Mouse (Mus musculus): Measurements from ENCODE around the gene Ripor3. TPM values are rescaled to one million over a fixed set of nuclear protein-coding genes. Genes with fewer than 3 reads are reported as not detected.
"Not testable (repeated sequence)": the region's sequence is repeated elsewhere in the genome, so short reads cannot be mapped to it uniquely, and the experiment has no call there.

Gene Ripor3
- polyA plus RNA-seq (2012; rRNA removed), result 5.3 and 6.7 TPM in 2 replicates

- DNase-seq (ENCODE audit: low read depth in 1 of 2, low spot score in 2 of 2), result peak; percentile 17 to 71
- WGBS, result 41% methylated on average over 9 of the region's 9 CpGs
- TF ChIP-seq CTCF (IDR thresholded peaks at IDR 0.05; ENCODE audit: extremely low read depth, insufficient read depth, insufficient read length, insufficient replicate concordance) (peak; percentile 83), POLR2A (IDR thresholded peaks at IDR 0.05; ENCODE audit: low read depth, low read length) (no peak)
- no peaks in the 10 kb centered on the region for H3K36me3 ChIP-seq (ENCODE audit: control insufficient read depth, insufficient read depth, low read length)
- H3K27ac ChIP-seq (ENCODE audit: insufficient read depth, low read length), result no peak within 1 kb of the TSS
- no peaks in the 10 kb centered on the region for H3K4me1 ChIP-seq (ENCODE audit: control insufficient read depth, insufficient read depth, insufficient read length)
- H3K27me3 ChIP-seq (ENCODE audit: control insufficient read depth, insufficient read depth, low read length), result no peaks in the 10 kb centered on the region
- no peak within 1 kb of the TSS for H3K4me3 ChIP-seq (ENCODE audit: extremely low read depth, insufficient read depth, insufficient read length)
Measured at GRCm38 (mm10) chr2:168009936-168010668, at the start of gene Ripor3. Ripor3 (minus strand) TSS chr2:168010618.

DNA sequence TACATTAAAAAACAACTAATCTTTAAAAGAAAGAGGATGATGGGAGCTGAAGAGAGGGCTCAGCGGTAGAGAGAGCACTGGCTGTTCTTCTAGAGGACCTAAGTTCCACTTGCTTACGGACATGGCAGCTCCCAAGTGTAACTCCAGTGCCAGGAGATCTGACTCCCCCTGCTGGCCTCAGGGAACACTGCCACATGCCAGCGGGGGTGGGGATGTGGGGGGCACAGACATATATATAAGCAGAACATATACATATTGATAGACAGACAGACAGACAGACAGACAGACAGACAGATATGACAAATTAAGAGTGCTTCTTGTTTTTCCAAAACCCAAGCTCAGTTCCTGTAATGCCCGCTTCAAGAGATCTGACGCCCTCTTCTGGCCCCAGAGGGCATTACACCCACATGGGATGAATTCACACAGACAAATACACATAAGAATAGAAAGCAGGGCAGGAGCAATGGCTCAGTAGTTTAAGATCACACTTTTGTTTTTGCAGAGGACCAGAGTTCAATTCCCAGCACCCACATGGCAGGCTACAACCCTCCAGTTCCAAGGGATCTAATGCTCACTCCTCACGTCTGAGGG is 48.9 kb upstream of the Ripor3 start:
- Histone ChIP-seq H3K27me3 (ENCODE audit: control insufficient read depth, insufficient read depth, low read length) (no peaks in the 10 kb centered on the region), H3K27ac (ENCODE audit: insufficient read depth, low read length) (no peak overlapping the region), H3K36me3 (ENCODE audit: control insufficient read depth, insufficient read depth, low read length) (no peaks in the 10 kb centered on the region), H3K4me3 (ENCODE audit: extremely low read depth, insufficient read depth, insufficient read length) (no peak overlapping the region), H3K4me1 (ENCODE audit: control insufficient read depth, insufficient read depth, insufficient read length) (no peaks in the 10 kb centered on the region)
- WGBS, result 82% methylated on average over 6 of the region's 6 CpGs
- TF ChIP-seq CTCF (IDR thresholded peaks at IDR 0.05; ENCODE audit: extremely low read depth, insufficient read depth, insufficient read length, insufficient replicate concordance) (no peak), POLR2A (IDR thresholded peaks at IDR 0.05; ENCODE audit: low read depth, low read length) (no peak)
- no peak for DNase-seq (ENCODE audit: low read depth in 1 of 2, low spot score in 2 of 2)

DNA sequence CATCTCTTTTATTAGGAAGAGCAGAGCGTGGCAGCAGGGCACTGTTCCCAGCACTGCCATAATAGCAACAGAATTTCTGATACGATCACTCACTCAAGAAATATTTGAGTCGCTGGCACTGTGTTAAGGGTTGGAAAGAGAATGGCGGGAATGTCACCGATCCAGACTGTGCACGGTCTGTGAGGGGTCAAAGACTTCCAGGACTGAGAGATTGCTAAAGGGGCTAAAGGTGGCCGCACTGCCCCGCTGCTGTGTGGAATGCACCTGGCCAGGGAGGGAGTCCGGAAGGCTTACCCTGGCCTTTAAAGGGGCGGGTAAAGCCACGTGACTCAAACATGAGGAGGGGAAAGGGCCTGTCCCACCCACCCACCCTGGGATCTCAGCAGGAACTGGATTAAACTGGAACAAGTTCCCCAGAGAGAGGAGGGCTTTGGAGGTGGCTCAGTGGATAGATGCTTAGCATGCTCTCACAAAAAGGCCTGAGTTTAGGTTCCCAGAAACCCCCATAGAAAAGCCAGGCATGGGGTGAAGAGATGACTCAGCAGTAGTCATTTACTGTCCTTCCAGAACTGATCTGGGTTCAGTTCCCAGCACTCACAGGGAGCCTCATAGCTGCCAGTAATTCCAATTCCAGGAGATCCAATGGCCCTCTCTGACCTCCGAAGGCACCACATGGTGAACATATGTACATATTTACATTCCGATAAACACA is 48.2 kb upstream of the Ripor3 start:
- 73% methylated on average over 13 of the region's 13 CpGs for WGBS
- Histone ChIP-seq H3K4me1 (ENCODE audit: control insufficient read depth, insufficient read depth, insufficient read length) (no peaks in the 10 kb centered on the region), H3K27me3 (ENCODE audit: control insufficient read depth, insufficient read depth, low read length) (no peaks in the 10 kb centered on the region), H3K4me3 (ENCODE audit: extremely low read depth, insufficient read depth, insufficient read length) (no peak overlapping the region), H3K27ac (ENCODE audit: insufficient read depth, low read length) (no peak overlapping the region), H3K36me3 (ENCODE audit: control insufficient read depth, insufficient read depth, low read length) (no peaks in the 10 kb centered on the region)
- no peak for TF ChIP-seq CTCF (IDR thresholded peaks at IDR 0.05; ENCODE audit: extremely low read depth, insufficient read depth, insufficient read length, insufficient replicate concordance)
- no peak for TF ChIP-seq POLR2A (IDR thresholded peaks at IDR 0.05; ENCODE audit: low read depth, low read length)
- no peak for DNase-seq (ENCODE audit: low read depth in 1 of 2, low spot score in 2 of 2)

GRCm38 (mm10) chr2:168057876-168058275 is 47.5 kb upstream of the Ripor3 start:
- not testable (repeated sequence) for H3K27me3 ChIP-seq (ENCODE audit: control insufficient read depth, insufficient read depth, low read length); DNase-seq (ENCODE audit: low read depth in 1 of 2, low spot score in 2 of 2); H3K4me3 ChIP-seq (ENCODE audit: extremely low read depth, insufficient read depth, insufficient read length); H3K36me3 ChIP-seq (ENCODE audit: control insufficient read depth, insufficient read depth, low read length); H3K4me1 ChIP-seq (ENCODE audit: control insufficient read depth, insufficient read depth, insufficient read length); H3K27ac ChIP-seq (ENCODE audit: insufficient read depth, low read length)
- WGBS, result 64% methylated on average over 2 of the region's 2 CpGs

GRCm38 (mm10) chr2:168056666-168056933 is 46.2 kb upstream of the Ripor3 start:
- no peak for TF ChIP-seq POLR2A (IDR thresholded peaks at IDR 0.05; ENCODE audit: low read depth, low read length)
- no peak for TF ChIP-seq CTCF (IDR thresholded peaks at IDR 0.05; ENCODE audit: extremely low read depth, insufficient read depth, insufficient read length, insufficient replicate concordance)
- H3K4me1 ChIP-seq (ENCODE audit: control insufficient read depth, insufficient read depth, insufficient read length), result no peaks in the 10 kb centered on the region
- no peaks in the 10 kb centered on the region for H3K27me3 ChIP-seq (ENCODE audit: control insufficient read depth, insufficient read depth, low read length)
- no peak overlapping the region for H3K4me3 ChIP-seq (ENCODE audit: extremely low read depth, insufficient read depth, insufficient read length)
- no peaks in the 10 kb centered on the region for H3K36me3 ChIP-seq (ENCODE audit: control insufficient read depth, insufficient read depth, low read length)
- 86% methylated on average over 8 of the region's 8 CpGs for WGBS
- no peak for DNase-seq (ENCODE audit: low read depth in 1 of 2, low spot score in 2 of 2)
- H3K27ac ChIP-seq (ENCODE audit: insufficient read depth, low read length), result no peak overlapping the region

DNA sequence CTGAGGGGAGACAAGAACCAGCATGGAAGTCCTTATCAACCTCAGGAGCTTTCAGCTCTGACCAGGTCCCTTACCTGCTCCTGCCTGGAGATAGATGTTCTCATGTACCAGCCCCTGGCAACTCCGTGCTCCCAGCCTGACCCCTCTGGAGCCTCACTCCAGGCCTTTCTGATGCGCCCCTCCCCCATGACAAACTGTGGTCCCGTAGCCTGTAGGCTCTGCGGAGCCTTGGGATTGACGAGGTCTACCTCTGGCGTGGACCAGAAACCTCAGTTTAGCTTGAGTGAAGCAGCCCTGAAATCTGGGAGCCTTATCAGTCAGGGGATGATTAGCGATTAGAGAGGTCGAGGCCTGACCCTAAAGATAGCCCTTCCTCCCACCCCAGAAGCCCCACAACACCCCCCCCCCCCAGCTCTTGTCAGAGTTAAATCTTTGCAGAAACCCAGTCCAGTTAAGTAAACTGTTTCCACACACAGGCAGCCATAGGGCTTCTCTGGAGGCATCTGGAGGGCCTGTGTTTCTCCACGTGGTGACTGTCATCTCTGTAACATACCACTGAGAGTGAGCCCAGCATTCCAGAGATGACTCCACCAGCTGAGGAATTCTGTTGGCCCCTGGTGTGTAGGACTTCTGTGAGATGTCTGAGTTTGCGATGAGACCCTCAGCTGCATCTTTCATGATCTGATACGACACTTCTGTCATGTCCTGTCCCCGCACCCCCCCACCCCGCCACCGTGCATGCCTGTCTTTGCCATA is 45.7 kb upstream of the Ripor3 start:
- no peak for DNase-seq (ENCODE audit: low read depth in 1 of 2, low spot score in 2 of 2)
- Histone ChIP-seq H3K36me3 (ENCODE audit: control insufficient read depth, insufficient read depth, low read length) (no peaks in the 10 kb centered on the region), H3K4me3 (ENCODE audit: extremely low read depth, insufficient read depth, insufficient read length) (no peak overlapping the region), H3K27ac (ENCODE audit: insufficient read depth, low read length) (no peak overlapping the region), H3K27me3 (ENCODE audit: control insufficient read depth, insufficient read depth, low read length) (no peaks in the 10 kb centered on the region), H3K4me1 (ENCODE audit: control insufficient read depth, insufficient read depth, insufficient read length) (no peaks in the 10 kb centered on the region)
- 84% methylated on average over 14 of the region's 14 CpGs for WGBS
- TF ChIP-seq CTCF (IDR thresholded peaks at IDR 0.05; ENCODE audit: extremely low read depth, insufficient read depth, insufficient read length, insufficient replicate concordance), result no peak

Data from spleen, adult 2 months (tissue).